Mouse (Mus musculus): ENCODE data around the gene Gtf2a1l. TPM values are rescaled to one million over a fixed set of nuclear protein-coding genes. Genes with fewer than 3 reads are reported as not detected.

Gene Gtf2a1l
- total RNA-seq, 2 experiments from 2014 or later = not detected

Other genes with a start within 250 kb of the Gtf2a1l start
- gene Foxn2, start 227.9 kb upstream of the Gtf2a1l start, total RNA-seq (2021) = 10 to 100 TPM; 13.6 to 13.9 TPM
- 10 to 100 TPM; 11.5 to 16.7 TPM for gene Ppp1r21, start 138.5 kb upstream of the Gtf2a1l start, total RNA-seq (2021)
- 10 to 100 TPM; 25.3 to 28.7 TPM for gene Ston1, start 71.0 kb upstream of the Gtf2a1l start, total RNA-seq (2021)
- not detected for gene Lhcgr, start 123.3 kb downstream of the Gtf2a1l start, total RNA-seq (2021)